Mouse (Mus musculus): Measurements from ENCODE around the gene F7.

The F7 gene

DNA sequence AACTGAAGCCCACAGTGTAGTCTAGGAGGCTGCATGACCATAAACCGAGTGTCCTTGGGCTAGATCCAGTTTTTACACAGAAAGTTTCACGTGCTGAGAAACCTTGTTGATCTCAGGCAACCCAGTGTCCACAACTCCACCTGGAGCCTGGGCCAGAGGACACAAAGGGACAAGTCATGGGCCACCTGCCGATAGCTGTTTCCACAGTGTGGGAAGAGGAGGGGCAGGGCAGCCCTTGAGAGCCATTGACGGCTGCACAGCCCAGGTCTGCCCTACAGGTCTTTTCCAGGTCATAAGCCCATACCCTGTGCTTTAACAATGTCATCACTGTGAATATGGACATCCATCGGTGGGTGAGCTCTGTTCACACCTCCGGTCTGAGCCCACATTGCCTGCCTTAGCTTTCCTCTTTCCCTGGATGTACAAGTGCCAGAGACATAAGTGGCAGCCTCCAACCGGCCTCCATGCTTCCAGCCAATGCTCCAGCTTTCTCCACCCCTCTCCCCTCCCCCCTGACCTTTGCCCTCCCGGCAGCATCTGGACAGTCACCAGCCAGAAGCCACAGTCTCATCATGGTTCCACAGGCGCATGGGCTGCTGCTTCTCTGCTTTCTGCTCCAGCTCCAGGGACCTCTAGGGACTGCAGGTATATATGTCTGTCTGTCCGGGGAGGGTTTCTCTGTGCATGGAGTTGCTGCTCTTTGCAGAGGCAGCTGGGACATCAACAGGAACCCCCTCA lies at the start of gene F7:
Gene F7, plus strand, starts transcription at position 548 of the 738 bp plus-strand sequence.
- no peak for DNase-seq (ENCODE audit: low spot score in 2 of 2)

DNA sequence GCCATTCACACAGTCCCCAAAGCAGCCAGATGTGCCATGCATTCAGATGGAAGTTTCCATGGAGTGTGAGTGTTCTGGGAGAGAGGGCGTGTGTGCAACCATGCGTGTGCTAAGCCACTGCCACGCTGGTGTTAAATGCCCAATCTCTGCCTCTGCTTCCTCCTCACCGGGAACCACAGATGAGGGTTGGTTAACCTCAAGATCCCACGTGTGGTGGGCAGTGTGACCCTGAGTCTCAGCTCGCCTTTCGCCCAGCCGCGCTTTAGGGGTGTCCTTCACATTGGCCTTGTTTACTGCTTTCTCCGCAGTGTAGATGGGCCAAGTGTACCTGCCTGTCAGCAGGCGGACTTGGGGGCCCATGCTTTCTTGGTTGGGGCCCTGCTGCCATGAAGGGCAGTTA lies 49.5 kb upstream of the F7 start:
- DNase-seq (ENCODE audit: low spot score in 2 of 2): no peak

DNA sequence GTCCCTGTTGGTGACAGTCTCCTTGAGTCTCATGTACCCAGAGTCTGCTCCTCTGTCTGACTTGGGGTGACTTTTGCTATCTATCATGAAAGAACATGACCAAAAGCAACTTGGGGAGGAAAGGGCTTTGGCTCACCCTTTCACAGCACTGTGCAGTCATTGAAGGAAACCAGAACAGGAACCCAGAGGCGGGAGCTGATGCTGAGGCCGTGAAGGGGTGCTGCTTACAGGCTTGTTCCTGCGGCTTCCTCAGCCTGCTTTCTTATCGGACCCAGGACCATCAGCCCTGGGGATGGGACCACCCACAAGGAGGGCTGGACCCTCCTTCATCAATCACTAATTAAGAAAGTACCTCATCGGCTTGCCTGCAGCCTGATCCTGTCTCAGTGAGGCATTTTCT lies 49.1 kb upstream of the F7 start:
- DNase-seq (ENCODE audit: low spot score in 2 of 2): no peak

DNA sequence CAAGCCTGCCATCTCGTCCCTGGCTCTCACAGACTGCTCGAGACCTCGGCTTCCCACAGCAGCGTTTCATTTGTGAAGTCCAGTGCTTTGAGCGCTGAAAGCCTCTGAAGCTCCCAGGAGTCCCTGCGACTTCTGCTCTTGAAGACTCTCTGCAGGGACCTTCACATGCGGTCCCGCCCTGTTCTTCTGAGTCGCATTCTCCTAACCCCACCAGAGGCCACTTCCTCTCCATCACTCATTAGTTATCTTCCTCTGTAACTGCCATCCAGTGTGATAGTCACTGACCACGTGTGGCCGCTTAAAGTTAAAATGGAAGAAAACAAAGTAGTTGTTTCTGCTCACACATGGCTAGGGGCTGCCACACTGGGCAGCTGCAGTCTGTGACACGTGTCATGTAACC lies 48.5 kb upstream of the F7 start:
- no peak for DNase-seq (ENCODE audit: low spot score in 2 of 2)

DNA sequence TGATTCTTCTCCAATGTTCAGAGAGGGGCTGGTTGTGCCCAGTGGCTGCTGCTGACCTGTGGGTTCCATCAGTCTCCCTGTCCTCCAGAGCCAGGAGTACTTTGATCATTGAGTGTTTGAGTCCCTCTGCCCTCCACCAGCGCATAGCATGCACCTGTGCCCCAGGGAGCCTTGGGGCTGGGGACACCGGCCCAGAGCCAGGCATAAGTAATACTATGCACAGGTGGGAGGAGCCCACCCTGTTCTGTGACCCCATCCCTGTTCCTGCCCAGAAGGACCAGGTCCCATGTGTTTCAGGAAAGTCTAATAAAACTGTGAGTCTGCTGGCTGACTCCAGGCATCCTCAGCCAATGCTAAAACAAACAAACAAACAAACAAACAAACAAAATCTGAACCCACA lies 47.5 kb upstream of the F7 start:
- no peak for DNase-seq (ENCODE audit: low spot score in 2 of 2)

DNA sequence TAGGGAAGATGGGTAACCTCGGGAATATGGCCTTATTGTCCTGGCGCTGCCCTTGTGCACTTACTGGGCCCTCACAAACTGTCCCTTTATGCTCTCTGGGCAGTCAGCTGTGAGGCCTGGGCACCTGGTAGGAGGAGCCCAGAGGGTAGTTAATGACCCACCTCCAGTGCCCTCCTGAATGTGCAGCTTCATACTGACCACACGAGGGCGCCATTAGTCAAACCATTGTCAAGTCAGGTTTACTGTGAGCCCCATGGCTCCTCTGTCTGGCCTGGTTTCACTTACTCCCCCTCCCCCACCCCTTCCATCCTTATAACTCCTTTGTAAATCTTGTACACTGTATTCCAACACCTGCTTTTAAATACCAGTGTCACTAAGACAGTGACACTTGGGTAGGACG lies 47.1 kb upstream of the F7 start:
- peak in 1 of 2 experiments; percentile 60 for DNase-seq (ENCODE audit: low spot score in 2 of 2)

DNA sequence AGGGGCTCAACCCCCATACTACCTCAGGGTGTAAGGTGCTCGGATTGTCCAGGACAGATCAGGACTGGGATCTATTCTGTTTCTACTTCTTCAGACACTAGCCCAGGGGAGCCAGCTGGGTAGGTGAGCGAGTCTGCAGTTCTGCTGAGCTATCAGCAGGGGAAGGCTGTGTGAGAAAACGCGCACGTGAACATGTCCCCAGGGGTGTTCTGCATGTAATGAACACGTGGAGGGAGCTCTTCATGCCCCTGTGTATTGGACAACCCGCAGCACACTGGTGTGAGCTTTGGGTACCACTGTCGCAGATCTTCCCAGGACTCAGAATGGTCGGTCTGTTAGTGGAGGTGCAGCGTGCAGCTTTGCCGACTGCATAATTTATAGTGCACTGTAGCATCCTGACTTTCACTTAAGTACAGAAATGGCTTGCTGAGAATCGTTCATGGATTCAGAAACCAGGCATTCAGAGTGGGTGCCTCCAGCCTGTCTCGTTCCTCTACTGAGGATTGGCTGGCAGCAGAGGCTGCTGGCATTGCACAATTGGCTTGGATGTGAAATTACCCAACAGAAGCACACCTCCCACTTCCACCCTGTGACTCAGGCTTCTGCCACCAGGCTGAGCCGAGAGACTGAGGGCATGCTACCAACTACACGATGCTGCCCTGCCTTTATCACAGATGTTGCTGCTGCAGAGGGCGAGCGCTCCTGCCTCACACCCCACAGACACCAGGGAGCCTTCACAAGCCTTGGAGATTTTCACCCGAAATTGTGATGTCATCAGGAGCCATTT lies 42.0 kb upstream of the F7 start:
- DNase-seq (ENCODE audit: low spot score in 2 of 2): peak; percentile 88 to 92

DNA sequence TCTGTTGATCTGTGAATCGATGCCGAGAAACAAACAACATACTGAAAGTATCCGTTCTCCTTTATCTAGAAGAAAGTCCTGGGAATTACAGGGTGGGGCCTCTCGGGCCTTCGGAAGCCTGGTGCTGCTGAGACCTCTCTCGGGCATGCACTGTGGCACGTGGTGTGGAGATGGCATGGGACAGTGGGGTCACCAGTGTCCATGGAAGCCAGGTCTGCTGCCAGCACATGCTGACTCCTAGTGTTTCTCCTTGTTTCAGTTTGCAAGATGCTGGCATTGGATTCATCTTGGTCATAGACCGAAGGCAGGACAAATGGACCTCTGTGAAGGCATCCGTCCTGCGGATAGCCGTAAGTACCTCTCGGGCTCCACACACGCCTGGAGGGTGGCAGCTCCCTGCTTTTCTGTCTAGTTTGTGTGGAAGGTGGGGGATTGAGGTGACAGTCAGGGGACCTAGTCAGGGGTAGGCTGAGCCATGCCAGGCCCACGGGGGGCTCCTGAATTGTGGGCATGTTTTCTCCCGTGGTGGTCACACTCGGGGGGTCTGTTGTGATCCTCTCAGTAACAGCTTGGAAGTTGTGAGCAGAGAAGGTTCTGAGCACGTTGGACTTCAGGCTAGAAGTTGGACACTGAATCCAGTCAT lies 41.1 kb upstream of the F7 start:
- no peak for DNase-seq (ENCODE audit: low spot score in 2 of 2)

DNA sequence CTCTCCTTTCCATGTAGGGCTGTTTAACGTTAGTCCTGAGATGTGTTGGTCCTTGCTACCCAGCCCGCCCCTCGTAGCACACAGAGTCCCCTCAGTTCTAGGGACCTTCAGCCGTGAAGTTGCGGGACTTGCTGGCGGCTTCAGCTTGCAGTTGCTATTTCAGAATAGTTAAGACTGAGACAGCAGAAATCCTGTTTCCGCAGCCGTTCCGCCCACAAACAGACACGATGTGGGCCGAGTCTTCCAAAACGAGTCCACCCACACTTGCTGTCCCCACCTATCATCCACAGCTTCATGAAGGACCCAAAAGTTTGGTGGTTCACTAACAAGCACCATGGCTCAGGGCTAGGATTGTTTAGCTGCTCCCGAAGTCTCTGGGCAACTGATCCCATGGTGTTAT lies 40.6 kb upstream of the F7 start:
- peak; percentile 80 to 82 for DNase-seq (ENCODE audit: low spot score in 2 of 2)

DNA sequence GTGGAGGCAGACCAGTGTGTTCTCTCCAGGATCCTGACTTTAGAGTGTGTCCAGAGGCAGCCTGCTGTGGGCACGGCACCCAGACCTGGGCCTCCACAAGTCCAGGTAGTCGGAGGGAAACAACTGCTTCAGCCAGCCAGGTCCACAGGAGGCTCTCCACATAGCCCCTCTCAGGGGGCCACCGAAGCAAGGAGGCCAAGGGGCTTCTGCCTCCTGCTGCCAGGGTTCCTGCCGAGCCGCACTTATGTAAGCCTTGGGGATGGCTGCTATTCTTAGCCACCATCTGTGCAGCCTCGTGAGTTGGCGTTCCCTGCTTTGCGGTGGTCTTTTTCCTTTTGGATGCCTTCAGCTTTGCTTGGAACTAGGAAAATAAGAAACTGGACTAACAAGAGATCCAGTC lies 38.3 kb upstream of the F7 start:
- DNase-seq (ENCODE audit: low spot score in 2 of 2): peak; percentile 83 to 87

DNA sequence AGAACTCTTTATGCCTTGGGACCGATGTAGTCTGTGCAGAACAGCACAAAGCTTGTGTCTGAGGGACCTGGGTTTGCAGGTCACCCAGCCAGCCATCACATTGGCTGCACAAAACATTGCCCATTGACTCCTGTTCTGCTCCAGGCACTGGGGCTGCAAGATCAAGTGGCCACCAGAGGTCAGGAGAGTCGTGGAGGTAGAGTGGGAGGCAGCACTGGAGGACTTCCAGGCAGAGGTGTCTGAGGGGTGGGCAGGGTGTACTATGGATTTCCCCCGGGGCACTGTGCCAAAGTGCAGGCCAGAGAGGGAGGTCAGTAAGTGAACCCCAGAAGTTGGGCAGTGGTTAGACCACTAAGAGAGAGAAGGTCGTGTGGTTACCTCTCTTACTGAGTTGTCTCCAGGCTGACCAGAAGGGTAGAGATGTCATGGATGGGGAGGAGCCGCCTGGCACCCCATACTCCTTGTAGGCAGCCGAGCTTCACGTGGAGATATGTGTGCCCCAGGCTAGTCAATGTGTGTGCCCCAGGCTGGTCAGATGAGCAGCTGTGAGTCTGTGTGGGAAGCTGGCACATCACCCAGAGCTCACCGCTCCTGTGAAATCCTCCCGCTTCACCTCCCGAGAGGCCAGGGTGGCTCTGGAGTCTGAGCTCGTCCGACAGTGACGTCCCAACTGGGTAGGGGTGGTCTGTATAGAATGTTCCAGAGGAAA lies 37.0 kb upstream of the F7 start:
- DNase-seq (ENCODE audit: low spot score in 2 of 2): no peak

DNA sequence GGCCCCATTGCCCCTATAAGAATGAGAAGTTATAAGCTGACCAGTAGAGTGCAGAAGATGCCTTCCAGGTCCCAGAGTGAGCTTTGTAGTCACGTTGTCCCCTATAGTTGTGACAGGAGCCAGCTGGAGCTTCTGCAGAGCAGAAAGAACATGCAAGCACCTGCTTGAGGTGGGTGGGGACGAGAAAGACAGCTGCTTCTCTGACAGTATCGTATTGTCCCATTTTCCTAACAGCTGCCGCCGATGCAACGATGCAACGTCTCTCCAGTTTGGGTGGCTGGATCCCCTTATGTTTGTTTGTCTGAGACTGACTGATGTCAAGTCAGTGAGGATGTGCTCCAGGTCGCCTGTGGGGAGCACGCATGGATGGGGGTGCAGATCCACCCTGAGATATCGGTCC lies 34.4 kb upstream of the F7 start:
- DNase-seq (ENCODE audit: low spot score in 2 of 2): no peak

DNA sequence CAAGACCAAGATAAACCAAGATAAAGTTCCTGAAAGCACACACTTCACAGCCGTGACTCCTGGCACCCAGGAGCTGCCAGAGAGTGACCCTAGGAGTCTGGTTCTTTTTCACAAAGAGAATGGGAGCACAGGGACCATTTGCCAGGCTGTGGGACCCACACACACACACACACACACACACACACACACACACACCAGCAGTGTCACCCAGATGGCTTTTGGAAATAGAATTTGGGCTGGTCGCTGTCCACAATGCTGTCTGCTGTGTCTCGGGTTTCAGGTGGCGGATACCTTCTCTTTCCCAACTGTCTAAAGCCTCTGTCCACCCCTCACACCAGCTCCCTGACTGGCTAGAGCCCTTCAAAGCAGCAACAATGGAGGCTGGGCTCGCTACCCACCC lies 31.4 kb upstream of the F7 start:
- no peak for DNase-seq (ENCODE audit: low spot score in 2 of 2)

DNA sequence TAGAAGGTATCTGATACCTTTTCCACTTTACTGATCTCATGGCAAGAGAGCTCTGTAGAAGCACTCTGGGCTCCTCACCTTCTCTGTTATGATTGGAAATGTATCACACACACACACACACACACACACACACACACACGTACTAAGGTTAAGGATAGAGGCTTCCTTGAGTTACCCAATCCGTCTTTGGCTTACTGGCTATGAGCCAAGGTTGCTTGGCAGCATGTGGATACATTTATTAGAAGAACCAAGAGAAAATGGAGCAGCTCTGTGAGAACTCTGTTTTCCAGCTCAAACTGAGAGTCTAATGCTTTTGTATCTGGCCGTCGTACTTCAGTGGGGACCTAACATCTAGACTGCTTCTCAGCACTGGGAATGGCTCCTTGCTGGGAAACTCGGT lies 30.4 kb upstream of the F7 start:
- no peak for DNase-seq (ENCODE audit: low spot score in 2 of 2)

DNA sequence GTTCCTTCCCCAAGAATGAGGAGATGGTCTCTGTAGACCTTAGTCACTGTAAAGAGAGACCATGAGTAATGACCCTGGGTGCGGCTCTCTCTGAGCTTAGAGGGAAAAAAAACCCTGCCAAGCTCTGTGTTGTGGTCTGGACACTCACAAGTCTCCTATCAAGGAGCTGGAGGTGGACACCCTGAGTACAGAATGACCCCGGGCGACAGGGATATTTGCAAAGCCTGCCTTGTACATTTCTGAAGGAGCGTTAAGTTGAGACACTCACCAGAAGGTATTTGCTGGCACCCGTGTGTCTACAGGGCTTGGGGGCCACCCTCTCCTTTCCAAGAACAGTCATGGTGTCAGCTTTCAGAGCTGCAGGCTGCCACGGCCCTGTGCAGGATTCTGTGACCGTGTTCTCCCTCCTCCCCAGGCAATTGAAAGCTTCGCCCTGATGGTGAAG lies 29.0 kb upstream of the F7 start:
- DNase-seq (ENCODE audit: low spot score in 2 of 2): no peak

DNA sequence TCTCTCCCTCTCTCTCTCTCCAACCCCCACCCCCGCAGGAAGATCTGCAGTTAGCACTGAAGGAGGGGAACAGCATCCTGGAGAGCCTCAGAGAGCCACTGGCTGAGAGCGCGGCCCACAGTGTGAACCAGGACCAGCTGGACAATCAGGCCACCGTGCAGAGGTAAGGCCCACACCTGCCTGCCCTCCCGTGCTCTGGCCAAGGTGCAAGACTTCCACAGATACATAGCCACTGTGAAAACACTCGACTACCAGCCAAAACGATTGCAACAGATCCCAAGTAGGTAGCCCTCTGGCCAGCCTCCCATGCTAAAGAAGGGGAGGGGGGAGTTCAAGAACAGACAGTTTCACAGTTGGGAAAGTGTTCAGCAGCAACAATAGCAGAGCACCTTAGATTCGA lies 27.5 kb upstream of the F7 start:
- DNase-seq (ENCODE audit: low spot score in 2 of 2): no peak

DNA sequence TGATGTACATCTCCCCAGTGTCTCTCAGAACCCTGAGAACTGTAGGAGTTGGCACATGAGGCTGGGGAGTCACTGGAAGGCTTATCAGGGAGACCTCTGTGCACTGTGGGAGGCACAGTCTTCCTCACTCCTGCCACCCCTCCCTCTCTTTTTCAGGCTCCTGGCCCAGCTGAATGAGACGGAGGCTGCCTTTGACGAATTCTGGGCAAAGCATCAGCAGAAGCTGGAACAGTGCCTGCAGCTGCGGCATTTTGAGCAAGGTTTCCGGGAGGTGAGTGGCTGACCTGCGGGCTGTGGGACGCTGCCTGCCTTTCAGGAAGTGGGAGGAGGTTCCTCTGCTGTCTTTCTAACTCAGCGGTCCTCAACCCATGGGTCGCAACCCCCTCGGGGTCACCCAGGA lies 26.0 kb upstream of the F7 start:
- peak in 1 of 2 experiments; percentile 46 for DNase-seq (ENCODE audit: low spot score in 2 of 2)

DNA sequence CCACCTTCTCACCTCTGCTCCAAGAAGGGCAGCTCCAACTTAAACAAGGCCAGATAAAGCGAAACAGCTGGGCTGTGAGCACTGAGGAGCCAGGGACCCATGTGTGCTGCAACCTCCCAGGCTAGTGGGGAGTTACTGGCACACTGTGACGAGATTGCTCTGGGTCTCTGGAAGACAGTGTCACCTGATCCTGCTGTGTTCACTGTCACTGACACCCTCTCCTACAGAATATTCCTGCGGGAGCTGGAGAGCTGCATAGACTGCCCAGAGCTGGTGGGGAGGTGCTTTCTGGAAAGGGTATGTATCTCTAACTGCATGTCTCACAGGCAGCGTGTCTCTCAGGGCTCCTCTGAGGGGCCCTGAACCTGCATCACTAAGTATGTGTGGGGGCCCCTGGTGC lies 18.4 kb upstream of the F7 start:
- no peak for DNase-seq (ENCODE audit: low spot score in 2 of 2)

DNA sequence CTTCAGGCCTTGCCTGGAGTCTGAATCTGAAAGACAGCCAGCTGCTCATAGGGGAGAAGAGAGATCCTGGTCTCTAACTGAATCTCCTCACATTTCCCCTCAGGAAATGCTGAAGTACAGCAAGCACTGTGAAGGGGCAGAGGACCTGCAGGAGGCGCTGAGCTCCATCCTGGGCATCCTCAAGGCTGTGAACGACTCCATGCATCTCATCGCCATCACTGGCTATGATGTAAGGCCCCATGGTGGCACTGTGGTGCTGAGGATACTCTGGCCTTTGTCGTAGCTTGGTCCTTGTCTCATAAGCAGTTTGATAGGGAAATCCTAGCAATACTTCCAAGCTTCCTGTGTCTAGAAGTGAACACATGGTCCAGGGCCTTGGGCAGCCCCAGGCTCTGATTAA lies 15.5 kb upstream of the F7 start:
- DNase-seq (ENCODE audit: low spot score in 2 of 2): no peak

DNA sequence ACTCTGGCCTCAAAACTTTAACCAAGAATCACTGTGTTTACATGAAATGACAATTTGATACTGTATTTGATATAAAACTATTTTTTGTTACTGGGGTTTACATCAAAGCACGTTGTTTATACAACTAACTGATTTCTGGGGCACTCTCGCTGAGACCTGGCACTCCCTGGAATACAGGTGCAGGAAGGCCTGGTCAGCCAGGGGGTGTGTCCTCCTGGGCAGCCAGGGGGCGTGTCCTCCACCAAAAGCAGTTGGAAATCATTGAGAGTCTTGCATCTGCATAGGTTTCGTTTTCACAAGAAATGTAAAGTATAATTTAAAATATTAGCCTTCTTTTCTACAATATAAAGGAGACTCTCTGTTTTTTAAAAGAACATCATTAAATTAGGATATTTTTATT lies 6.3 kb upstream of the F7 start:
- DNase-seq (ENCODE audit: low spot score in 2 of 2): no peak

DNA sequence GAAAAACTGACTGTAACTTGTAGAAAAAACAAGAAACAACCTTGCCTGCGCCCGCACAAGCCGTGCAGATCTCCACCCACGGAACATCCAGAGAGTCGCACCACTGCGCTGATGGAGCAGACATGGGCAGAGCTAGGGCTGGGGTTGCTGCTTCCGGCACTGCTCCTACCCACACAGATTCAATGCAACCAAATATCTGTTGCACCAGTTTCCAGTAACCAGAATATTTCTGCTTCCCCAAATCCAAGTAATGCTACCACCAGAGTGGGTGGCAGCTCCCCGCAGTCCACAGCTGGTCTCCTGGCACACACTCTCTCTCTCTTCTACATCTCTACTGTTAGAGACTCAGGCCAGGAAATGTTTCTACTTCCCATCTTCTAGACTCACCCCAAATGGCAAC lies 4.0 kb upstream of the F7 start:
- peak; percentile 47 to 50 for DNase-seq (ENCODE audit: low spot score in 2 of 2)

DNA sequence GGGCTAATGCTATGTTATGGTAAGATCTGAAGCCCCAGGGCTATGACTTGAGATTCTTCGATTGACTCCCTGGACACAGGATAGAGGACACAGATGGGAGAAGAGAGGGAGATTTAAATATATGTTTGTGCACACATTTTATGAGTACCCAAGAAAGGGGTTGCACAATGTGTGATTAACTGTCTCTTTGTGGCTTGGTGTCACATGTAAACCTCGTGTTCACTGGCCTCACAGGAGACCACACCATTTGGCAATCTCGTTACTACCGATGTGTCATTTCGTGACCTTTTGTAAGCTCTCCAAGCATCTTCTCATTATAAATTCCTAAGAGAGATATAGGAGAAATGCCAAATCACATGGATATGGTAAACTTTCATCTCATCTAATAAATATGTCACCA lies 1.8 kb downstream of the F7 start:
- no peak for DNase-seq (ENCODE audit: low spot score in 2 of 2)

All from right cerebral cortex, adult 2 months (tissue).